Comparison of ENCODE assay signal across 8 mouse cellular contexts in genomic region chr17:88441001-88441431, GRCm38 (mm10). TPM values are rescaled to one million over a fixed set of nuclear protein-coding genes. Genes with fewer than 3 reads are reported as not detected.
DNase-seq lines count a peak whose midpoint lies in the region; ATAC-seq and TF ChIP-seq lines count a peak whose summit lies in the region.

No protein-coding gene starts in this region.

- TF ChIP-seq CTCF in G1E (IDR thresholded peaks at IDR 0.05; ENCODE audit: low read depth, low read length), result no peak

- H3K9ac ChIP-seq in kidney, embryonic 16.5 days (replicated peaks; ENCODE audit: low read length), result peak overlapping the region; percentile 94
- H3K9ac ChIP-seq in embryonic facial prominence, embryonic 12.5 days, result peak overlapping the region; percentile 87
- peak overlapping the region; percentile 95 for H3K9ac ChIP-seq in intestine, embryonic 16.5 days (ENCODE audit: low read depth, low read length)
- peak overlapping the region; percentile 81 for H3K9ac ChIP-seq in midbrain, embryonic 15.5 days

- peak overlapping the region; percentile 91 for H3K27ac ChIP-seq in kidney, embryonic 16.5 days (ENCODE audit: low read length)
- peak overlapping the region; percentile 91 for H3K27ac ChIP-seq in embryonic facial prominence, embryonic 12.5 days
- H3K27ac ChIP-seq in intestine, embryonic 16.5 days (ENCODE audit: low read length), result peak overlapping the region; percentile 95
- H3K27ac ChIP-seq in midbrain, embryonic 15.5 days, result peak overlapping the region; percentile 87

- peaks cover 7% of the 10 kb centered on the region for H3K4me1 ChIP-seq in kidney, embryonic 16.5 days (ENCODE audit: insufficient read depth, low read length)
- peaks cover 36% of the 10 kb centered on the region for H3K4me1 ChIP-seq in G1E (ENCODE audit: insufficient read depth, low read depth, low read length)
- no peaks in the 10 kb centered on the region for H3K4me1 ChIP-seq in embryonic facial prominence, embryonic 12.5 days
- H3K4me1 ChIP-seq in intestine, embryonic 16.5 days (ENCODE audit: control insufficient read depth, insufficient read depth, low read length), result peaks cover 7% of the 10 kb centered on the region
- H3K4me1 ChIP-seq in midbrain, embryonic 15.5 days, result peaks cover 7% of the 10 kb centered on the region; the same call in 1 of the 2 replicates

- ATAC-seq in kidney, embryonic 16.5 days (ENCODE audit: low FRiP score, low TSS enrichment), result peak; percentile 61
- no peak for ATAC-seq in G1E (ENCODE audit: extremely low read depth, insufficient number of reproducible peaks, low FRiP score, poor library complexity, severe bottlenecking)
- peak; percentile 49 for ATAC-seq in embryonic facial prominence, embryonic 12.5 days (ENCODE audit: insufficient number of reproducible peaks, insufficient read depth, low FRiP score, low TSS enrichment)
- ATAC-seq in intestine, embryonic 16.5 days, result peak; percentile 37
- ATAC-seq in midbrain, embryonic 15.5 days (replicated peaks), result peak; percentile 75

- DNase-seq in kidney, adult 9 months, result no peak
- DNase-seq in G1E (ENCODE audit: low spot score), result peak; percentile 43
- DNase-seq in right cerebral cortex, adult 18-20 months, result no peak
- DNase-seq in Muller cell, postnatal 12 days (ENCODE audit: inconsistent ontology term), result no peak

- no peaks in the 10 kb centered on the region for H3K9me3 ChIP-seq in kidney, embryonic 16.5 days (ENCODE audit: low read length)
- no peaks in the 10 kb centered on the region for H3K9me3 ChIP-seq in G1E (replicated peaks)
- no peaks in the 10 kb centered on the region for H3K9me3 ChIP-seq in embryonic facial prominence, embryonic 12.5 days
- H3K9me3 ChIP-seq in intestine, embryonic 16.5 days (ENCODE audit: control insufficient read depth, low read length), result no peaks in the 10 kb centered on the region
- H3K9me3 ChIP-seq in midbrain, embryonic 15.5 days, result no peaks in the 10 kb centered on the region

- peak overlapping the region; percentile 77 for H3K4me2 ChIP-seq in kidney, embryonic 16.5 days (replicated peaks; ENCODE audit: low read depth, low read length)
- peak overlapping the region; percentile 66 for H3K4me2 ChIP-seq in embryonic facial prominence, embryonic 12.5 days (replicated peaks)
- H3K4me2 ChIP-seq in intestine, embryonic 16.5 days (ENCODE audit: low read depth, low read length), result peak overlapping the region; percentile 70
- H3K4me2 ChIP-seq in midbrain, embryonic 15.5 days, result peak overlapping the region; percentile 95

- under 1% methylated on average over 53 of the region's 55 CpGs for WGBS in kidney, embryonic 16.5 days
- WGBS in embryonic facial prominence, embryonic 12.5 days, result under 1% methylated on average over 53 of the region's 55 CpGs
- under 1% methylated on average over 55 of the region's 55 CpGs for WGBS in intestine, embryonic 16.5 days
- WGBS in midbrain, embryonic 15.5 days, result under 1% methylated on average over 49 of the region's 55 CpGs

- no peaks in the 10 kb centered on the region for H3K27me3 ChIP-seq in kidney, embryonic 16.5 days (ENCODE audit: insufficient read depth, low read length)
- H3K27me3 ChIP-seq in G1E (ENCODE audit: insufficient read depth, low read length), result no peaks in the 10 kb centered on the region
- H3K27me3 ChIP-seq in embryonic facial prominence, embryonic 12.5 days, result no peaks in the 10 kb centered on the region
- no peaks in the 10 kb centered on the region for H3K27me3 ChIP-seq in intestine, embryonic 16.5 days (replicated peaks; ENCODE audit: control insufficient read depth, insufficient read depth, low read length)
- no peaks in the 10 kb centered on the region for H3K27me3 ChIP-seq in midbrain, embryonic 15.5 days (replicated peaks)

- H3K36me3 ChIP-seq in kidney, embryonic 16.5 days (ENCODE audit: insufficient read depth, low read length), result no peaks in the 10 kb centered on the region
- peaks cover 4% of the 10 kb centered on the region for H3K36me3 ChIP-seq in G1E (replicated peaks)
- H3K36me3 ChIP-seq in embryonic facial prominence, embryonic 12.5 days, result no peaks in the 10 kb centered on the region
- no peaks in the 10 kb centered on the region for H3K36me3 ChIP-seq in intestine, embryonic 16.5 days (ENCODE audit: control insufficient read depth, insufficient read depth, low read length)
- H3K36me3 ChIP-seq in midbrain, embryonic 15.5 days (replicated peaks), result no peaks in the 10 kb centered on the region

- peak overlapping the region; percentile 90 for H3K4me3 ChIP-seq in kidney, embryonic 16.5 days (ENCODE audit: low read length)
- peak overlapping the region; percentile 88 for H3K4me3 ChIP-seq in G1E (ENCODE audit: low read depth, low read length)
- H3K4me3 ChIP-seq in embryonic facial prominence, embryonic 12.5 days, result peak overlapping the region; percentile 93
- H3K4me3 ChIP-seq in intestine, embryonic 16.5 days (ENCODE audit: low read length), result peak overlapping the region; percentile 96
- H3K4me3 ChIP-seq in midbrain, embryonic 15.5 days, result peak overlapping the region; percentile 99

RNA-seq across cellular contexts. Expression of gene Foxn2, which starts 0.5 kb away (rescaled TPM):
- polyA plus RNA-seq in kidney, embryonic 16.5 days (2015; fragmentation: Nextera tagmentation; extraction: Ambion mirVana), result 14.0 and 15.7 TPM in 2 replicates
- 43.9 and 44.0 TPM in 2 replicates for total RNA-seq in G1E (2014; fragmentation: Nextera tagmentation)
- 41.4 and 42.0 TPM in 2 replicates for total RNA-seq in G1E (2017)
- 15.4 and 18.8 TPM in 2 replicates for polyA plus RNA-seq in G1E (2012)
- polyA plus RNA-seq in embryonic facial prominence, embryonic 12.5 days (2016; fragmentation: Nextera tagmentation; extraction: Ambion mirVana), result 13.8 and 14.2 TPM in 2 replicates
- 14.6 and 15.4 TPM in 2 replicates for polyA plus RNA-seq in intestine, embryonic 16.5 days (2015; fragmentation: Nextera tagmentation; extraction: Ambion mirVana)
- 8.0 and 8.1 TPM in 2 replicates for polyA plus RNA-seq in midbrain, embryonic 15.5 days (2015; fragmentation: Nextera tagmentation; extraction: Ambion mirVana)
